Mouse (Mus musculus): ENCODE measurements around the gene Zc3h7b. TPM values are rescaled to one million over a fixed set of nuclear protein-coding genes. Genes with fewer than 3 reads are reported as not detected.

Gene Zc3h7b
- polyA plus RNA-seq, 1 experiment, result 67.0 TPM

- H3K27ac ChIP-seq (ENCODE audit: insufficient read depth, low read length), result no peak overlapping the region
- H3K4me1 ChIP-seq (ENCODE audit: control insufficient read depth, insufficient read depth, low read length), result peaks cover 12% of the 10 kb centered on the region
- 54% methylated on average over 7 of the region's 7 CpGs for WGBS
- TF ChIP-seq POLR2A (IDR thresholded peaks at IDR 0.05; ENCODE audit: borderline replicate concordance, insufficient read depth, low read length), result no peak
- TF ChIP-seq CTCF (IDR thresholded peaks at IDR 0.05; ENCODE audit: borderline replicate concordance, insufficient read depth, low read depth, low read length), result no peak
- no peak for DNase-seq
- no peaks in the 10 kb centered on the region for H3K27me3 ChIP-seq (ENCODE audit: control insufficient read depth, insufficient read depth, low read length)
- H3K4me3 ChIP-seq (replicated peaks; ENCODE audit: insufficient read depth, low read depth, low read length), result no peak overlapping the region
Measured at GRCm38 (mm10) chr15:81828426-81829207, 83.8 kb downstream of the Zc3h7b start.

GRCm38 (mm10) chr15:81829208-81829580 is 84.3 kb downstream of the Zc3h7b start:
- H3K4me3 ChIP-seq (replicated peaks; ENCODE audit: insufficient read depth, low read depth, low read length), result no peak overlapping the region

GRCm38 (mm10) chr15:81830530-81830929 is 85.7 kb downstream of the Zc3h7b start:
- H3K4me3 ChIP-seq (replicated peaks; ENCODE audit: insufficient read depth, low read depth, low read length), result no peak overlapping the region

More at GRCm38 (mm10) chr15:81829208-81829580, 84.3 kb downstream of the Zc3h7b start:
- no peaks in the 10 kb centered on the region for H3K27me3 ChIP-seq (ENCODE audit: control insufficient read depth, insufficient read depth, low read length)
- WGBS, result 73% methylated on average over 2 of the region's 2 CpGs
- no peak overlapping the region for H3K27ac ChIP-seq (ENCODE audit: insufficient read depth, low read length)
- peaks cover 18% of the 10 kb centered on the region for H3K4me1 ChIP-seq (ENCODE audit: control insufficient read depth, insufficient read depth, low read length)
- TF ChIP-seq CTCF (IDR thresholded peaks at IDR 0.05; ENCODE audit: borderline replicate concordance, insufficient read depth, low read depth, low read length), result no peak
- no peak for TF ChIP-seq POLR2A (IDR thresholded peaks at IDR 0.05; ENCODE audit: borderline replicate concordance, insufficient read depth, low read length)
- no peak for DNase-seq

GRCm38 (mm10) chr15:81831136-81831825 is 86.4 kb downstream of the Zc3h7b start:
- H3K4me1 ChIP-seq (ENCODE audit: control insufficient read depth, insufficient read depth, low read length), result peaks cover 39% of the 10 kb centered on the region
- no peaks in the 10 kb centered on the region for H3K27me3 ChIP-seq (ENCODE audit: control insufficient read depth, insufficient read depth, low read length)
- peak overlapping the region; percentile 69; the same call in 1 of the 2 replicates for H3K27ac ChIP-seq (ENCODE audit: insufficient read depth, low read length)
- TF ChIP-seq CTCF (IDR thresholded peaks at IDR 0.05; ENCODE audit: borderline replicate concordance, insufficient read depth, low read depth, low read length) (peak; percentile 94), POLR2A (IDR thresholded peaks at IDR 0.05; ENCODE audit: borderline replicate concordance, insufficient read depth, low read length) (0 out of 2 replicates have a peak, but pooled peaks have one; percentile 19)
- DNase-seq, result peak; percentile 92 to 93
- H3K4me3 ChIP-seq (replicated peaks; ENCODE audit: insufficient read depth, low read depth, low read length), result no peak overlapping the region
- WGBS, result 15% methylated on average over 24 of the region's 24 CpGs

More at GRCm38 (mm10) chr15:81830530-81830929, 85.7 kb downstream of the Zc3h7b start:
- H3K27ac ChIP-seq (ENCODE audit: insufficient read depth, low read length), result no peak overlapping the region
- peaks cover 32% of the 10 kb centered on the region for H3K4me1 ChIP-seq (ENCODE audit: control insufficient read depth, insufficient read depth, low read length)
- TF ChIP-seq POLR2A (IDR thresholded peaks at IDR 0.05; ENCODE audit: borderline replicate concordance, insufficient read depth, low read length), result no peak
- no peak for TF ChIP-seq CTCF (IDR thresholded peaks at IDR 0.05; ENCODE audit: borderline replicate concordance, insufficient read depth, low read depth, low read length)
- DNase-seq, result no peak
- 76% methylated on average over 4 of the region's 4 CpGs for WGBS
- no peaks in the 10 kb centered on the region for H3K27me3 ChIP-seq (ENCODE audit: control insufficient read depth, insufficient read depth, low read length)

GRCm38 (mm10) chr15:81832219-81832618 is 87.4 kb downstream of the Zc3h7b start:
- DNase-seq, result peak in 1 of 2 experiments; percentile 32
- TF ChIP-seq CTCF (IDR thresholded peaks at IDR 0.05; ENCODE audit: borderline replicate concordance, insufficient read depth, low read depth, low read length) (no peak), POLR2A (IDR thresholded peaks at IDR 0.05; ENCODE audit: borderline replicate concordance, insufficient read depth, low read length) (no peak)
- H3K27ac ChIP-seq (ENCODE audit: insufficient read depth, low read length), result no peak overlapping the region
- H3K27me3 ChIP-seq (ENCODE audit: control insufficient read depth, insufficient read depth, low read length), result no peaks in the 10 kb centered on the region
- peaks cover 47% of the 10 kb centered on the region for H3K4me1 ChIP-seq (ENCODE audit: control insufficient read depth, insufficient read depth, low read length)
- 72% methylated on average over 3 of the region's 3 CpGs for WGBS
- no peak overlapping the region for H3K4me3 ChIP-seq (replicated peaks; ENCODE audit: insufficient read depth, low read depth, low read length)

GRCm38 (mm10) chr15:81833481-81833880 is 88.6 kb downstream of the Zc3h7b start:
- H3K27me3 ChIP-seq (ENCODE audit: control insufficient read depth, insufficient read depth, low read length), result no peaks in the 10 kb centered on the region
- WGBS, result 87% methylated on average over 4 of the region's 4 CpGs
- TF ChIP-seq CTCF (IDR thresholded peaks at IDR 0.05; ENCODE audit: borderline replicate concordance, insufficient read depth, low read depth, low read length), result no peak
- TF ChIP-seq POLR2A (IDR thresholded peaks at IDR 0.05; ENCODE audit: borderline replicate concordance, insufficient read depth, low read length), result no peak
- DNase-seq, result no peak
- peaks cover 56% of the 10 kb centered on the region for H3K4me1 ChIP-seq (ENCODE audit: control insufficient read depth, insufficient read depth, low read length)
- H3K27ac ChIP-seq (ENCODE audit: insufficient read depth, low read length), result peak overlapping the region; percentile 61
- H3K4me3 ChIP-seq (replicated peaks; ENCODE audit: insufficient read depth, low read depth, low read length), result no peak overlapping the region

- TF ChIP-seq CTCF (IDR thresholded peaks at IDR 0.05; ENCODE audit: borderline replicate concordance, insufficient read depth, low read depth, low read length) (no peak), POLR2A (IDR thresholded peaks at IDR 0.05; ENCODE audit: borderline replicate concordance, insufficient read depth, low read length) (no peak)
- DNase-seq, result peak; percentile 67 to 81
- Histone ChIP-seq H3K4me1 (ENCODE audit: control insufficient read depth, insufficient read depth, low read length) (peaks cover 61% of the 10 kb centered on the region), H3K4me3 (replicated peaks; ENCODE audit: insufficient read depth, low read depth, low read length) (no peak overlapping the region), H3K27me3 (ENCODE audit: control insufficient read depth, insufficient read depth, low read length) (no peaks in the 10 kb centered on the region), H3K27ac (ENCODE audit: insufficient read depth, low read length) (peak overlapping the region; percentile 61)
- 31% methylated on average over 3 of the region's 3 CpGs for WGBS
Measured at GRCm38 (mm10) chr15:81834171-81834841, 89.4 kb downstream of the Zc3h7b start.

Data from cerebellum, adult 2 months (tissue).